Mouse (Mus musculus): ENCODE measurements around the gene Ak8.

DNA sequence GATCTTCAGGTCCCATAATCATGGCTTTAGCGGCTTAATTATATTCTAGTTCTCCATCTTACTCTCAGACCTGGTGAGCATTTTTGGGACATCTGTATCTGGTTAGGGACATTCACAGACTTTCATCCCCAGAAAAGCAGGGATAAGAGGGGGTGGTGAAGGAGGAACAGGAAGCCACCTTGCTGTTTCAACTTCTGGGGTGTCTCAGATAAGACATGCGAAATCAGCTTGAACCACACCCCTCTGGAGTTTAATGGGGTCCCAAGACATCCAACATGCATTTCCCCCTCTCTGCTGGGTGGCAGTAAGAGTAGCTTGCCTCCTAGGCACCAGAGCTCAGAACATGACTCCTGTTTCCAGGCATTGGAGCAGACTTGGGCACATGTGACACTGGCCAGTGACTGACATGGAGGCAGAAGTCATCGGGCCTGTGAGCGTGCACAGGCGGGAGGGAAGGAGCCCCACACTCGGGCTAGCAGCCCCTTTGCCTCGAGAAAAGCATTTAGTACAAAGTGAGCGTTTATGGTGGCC lies 6.2 kb downstream of the Ak8 start:
- TF ChIP-seq POLR2A (IDR thresholded peaks at IDR 0.05; ENCODE audit: insufficient read depth, low read depth, low read length) (no peak), EP300 (IDR thresholded peaks at IDR 0.05; ENCODE audit: insufficient read depth, low read depth, low read length) (no peak), CTCF (IDR thresholded peaks at IDR 0.05) (no peak)
